Mouse (Mus musculus) neural tube, embryonic 12.5 days (tissue): ENCODE data around the gene Wdtc1. TPM values are rescaled to one million over a fixed set of nuclear protein-coding genes. Genes with fewer than 3 reads are reported as not detected.

ENCODE experiments used
- ATAC-seq: fragments of 200-750 bp; cut with Nextera tagmentation; 2 replicates; pipeline ENCODE4 v1.8.0; 2017; ENCODE audit warnings: low read depth, mild to moderate bottlenecking, moderate TSS enrichment, moderate library complexity; ENCODE audit not compliant: low FRiP score
- H3K27ac ChIP-seq: fragments of 300-500 bp; sonication (generic); 2 replicates; pipeline ENCODE4 v1.5.1; 2016
- H3K27me3 ChIP-seq: fragments of 300-500 bp; sonication (generic); replicated peaks from 2 replicates; pipeline ENCODE4 v1.6.1; 2016; ENCODE audit warnings: mild to moderate bottlenecking
- H3K36me3 ChIP-seq: fragments of 300-500 bp; sonication (generic); 2 replicates; pipeline ENCODE4 v1.6.1; 2016; ENCODE audit warnings: mild to moderate bottlenecking
- H3K4me1 ChIP-seq: fragments of 300-500 bp; sonication (generic); 2 replicates; pipeline ENCODE4 v1.6.1; 2016
- H3K4me2 ChIP-seq: fragments of 300-500 bp; sonication (generic); replicated peaks from 2 replicates; pipeline ENCODE4 v1.6.1; 2016; ENCODE audit warnings: mild to moderate bottlenecking
- H3K4me3 ChIP-seq: fragments of 300-500 bp; sonication (generic); 2 replicates; pipeline ENCODE4 v1.5.1; 2016
- H3K9ac ChIP-seq: fragments of 300-500 bp; sonication (generic); 2 replicates; pipeline ENCODE4 v1.6.1; 2016; ENCODE audit warnings: mild to moderate bottlenecking
- H3K9me3 ChIP-seq: fragments of 300-500 bp; sonication (generic); 2 replicates; pipeline ENCODE4 v1.6.1; 2016; ENCODE audit warnings: mild to moderate bottlenecking
- WGBS: fragments of 180-500 bp; shearing (Covaris S2); methylation state at CpG from one replicate; pipeline ENCODE4 v1.1.7; 2016; 5-methylcytosine and 5-hydroxymethylcytosine counted together
- polyA plus RNA-seq: library from polyadenylated mRNA; unstranded; fragments of >200 nt; fragmentation: Nextera tagmentation; extraction: Ambion mirVana; gene quantifications from 2 replicates; pipeline ENCODE4 v1.2.1, GENCODE M21; 2016

Gene Wdtc1
- polyA plus RNA-seq, 1 experiment from 2014 or later, result 28.3 TPM

DNA sequence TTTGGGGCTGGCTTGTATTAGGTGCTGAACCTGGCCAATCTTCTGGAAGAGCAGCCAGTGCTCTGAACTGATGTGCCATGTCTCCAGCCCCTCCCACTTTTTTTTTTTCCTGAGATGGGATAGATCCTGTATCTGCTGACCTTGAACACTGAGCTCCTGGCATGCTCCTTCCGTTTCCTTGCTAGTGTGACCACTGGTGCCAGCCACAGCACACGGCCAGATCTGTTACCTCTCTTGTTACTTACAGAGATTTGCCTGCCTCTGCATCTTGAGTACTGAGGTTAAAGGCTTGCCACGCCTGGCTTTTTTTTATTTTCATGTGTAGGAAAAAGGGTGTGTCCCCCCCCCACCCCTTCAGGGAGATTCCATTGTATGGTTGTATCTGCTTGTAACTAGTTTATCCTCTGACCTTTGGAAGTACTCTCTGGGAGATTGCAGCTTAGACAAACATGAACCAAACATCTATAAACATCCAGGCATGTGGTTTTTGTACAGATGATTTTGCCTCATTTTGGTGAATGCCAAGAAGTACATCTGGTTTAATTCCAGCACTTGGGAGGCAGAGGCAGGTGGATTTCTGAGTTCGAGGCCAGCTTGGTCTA, 66.7 kb downstream of the Wdtc1 start:
- Histone ChIP-seq H3K27ac (no peak overlapping the region), H3K4me1 (peaks cover 16% of the 10 kb centered on the region), H3K9ac (no peak overlapping the region), H3K36me3 (no peaks in the 10 kb centered on the region), H3K4me2 (no peak overlapping the region), H3K9me3 (no peaks in the 10 kb centered on the region), H3K27me3 (no peaks in the 10 kb centered on the region), H3K4me3 (no peak overlapping the region)
- WGBS, result 89% methylated on average over 4 of the region's 4 CpGs
- ATAC-seq, result no peak

DNA sequence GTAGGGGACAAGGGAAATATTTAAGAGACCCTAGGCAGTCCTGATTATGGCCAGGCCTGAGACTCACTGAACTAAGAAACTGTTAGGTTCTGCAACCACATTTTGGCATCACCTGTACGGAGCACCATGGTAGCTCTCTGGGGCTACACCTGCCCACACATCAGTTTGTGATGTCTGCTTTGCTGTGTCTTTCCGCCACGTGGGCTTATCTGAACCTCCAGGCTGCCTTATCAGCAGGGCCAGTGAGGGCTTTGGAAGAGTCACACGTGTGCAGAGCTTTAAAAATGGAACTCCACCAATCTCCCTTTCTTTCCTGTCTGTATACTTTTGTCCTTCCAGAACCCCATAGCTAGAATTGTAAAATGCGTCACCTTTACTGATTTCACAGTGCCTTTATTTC, 67.3 kb downstream of the Wdtc1 start:
- Histone ChIP-seq H3K4me3 (no peak overlapping the region), H3K4me2 (no peak overlapping the region), H3K9ac (no peak overlapping the region), H3K27me3 (no peaks in the 10 kb centered on the region), H3K4me1 (peaks cover 16% of the 10 kb centered on the region), H3K27ac (no peak overlapping the region), H3K36me3 (no peaks in the 10 kb centered on the region), H3K9me3 (no peaks in the 10 kb centered on the region)
- no peak for ATAC-seq
- 87% methylated on average over 5 of the region's 5 CpGs for WGBS

DNA sequence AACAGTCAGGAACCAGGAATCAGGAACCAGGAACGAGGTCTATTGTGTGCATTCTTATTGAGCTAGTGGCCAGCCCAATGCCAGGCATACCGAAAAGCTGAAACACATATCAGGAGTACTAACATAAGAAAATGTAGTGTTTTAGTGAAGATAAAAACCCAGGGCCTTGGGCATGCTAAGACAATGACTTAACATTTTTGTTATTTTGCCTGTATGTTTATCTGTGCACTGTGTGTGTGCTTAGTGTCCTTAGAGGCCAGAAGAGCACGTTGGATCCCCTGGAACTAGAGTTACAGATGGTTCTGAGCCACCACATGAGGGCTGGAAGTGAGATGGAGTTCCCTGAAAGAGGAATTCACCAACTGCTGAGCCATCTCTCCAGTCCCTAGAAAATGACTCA, 68.0 kb downstream of the Wdtc1 start:
- Histone ChIP-seq H3K27ac (no peak overlapping the region), H3K9ac (no peak overlapping the region), H3K9me3 (no peaks in the 10 kb centered on the region), H3K4me2 (no peak overlapping the region), H3K36me3 (no peaks in the 10 kb centered on the region), H3K4me1 (peaks cover 16% of the 10 kb centered on the region), H3K4me3 (no peak overlapping the region), H3K27me3 (no peaks in the 10 kb centered on the region)
- 87% methylated on average over 3 of the region's 3 CpGs for WGBS
- ATAC-seq, result no peak

DNA sequence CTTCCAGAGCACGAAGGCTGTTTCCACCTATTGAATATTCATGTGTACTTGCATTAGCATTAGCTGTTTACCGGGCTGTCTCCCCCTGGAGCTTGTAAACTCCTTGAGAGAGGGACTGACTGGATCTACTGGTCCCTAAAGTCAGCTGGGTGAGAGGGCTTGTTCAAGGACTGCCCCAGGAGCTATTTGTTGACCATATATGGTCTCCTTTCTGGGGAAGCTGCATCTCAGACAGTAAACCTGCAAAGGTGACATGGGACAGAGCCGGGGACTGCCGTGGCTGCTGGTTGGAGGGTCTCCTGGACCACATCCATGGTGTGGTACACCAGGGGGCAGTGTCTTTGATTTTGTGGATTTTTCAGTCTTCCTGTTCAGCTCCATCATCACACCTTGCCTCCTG, 70.6 kb downstream of the Wdtc1 start:
- Histone ChIP-seq H3K9ac (no peak overlapping the region), H3K27me3 (no peaks in the 10 kb centered on the region), H3K4me2 (0 out of 2 replicates have a peak overlapping the region, but pooled peaks have one; percentile 20), H3K4me3 (no peak overlapping the region), H3K4me1 (peaks cover 16% of the 10 kb centered on the region), H3K36me3 (no peaks in the 10 kb centered on the region), H3K27ac (0 out of 2 replicates have a peak overlapping the region, but pooled peaks have one; percentile 64), H3K9me3 (no peaks in the 10 kb centered on the region)
- 20% methylated on average over 4 of the region's 4 CpGs for WGBS
- ATAC-seq, result no peak

DNA sequence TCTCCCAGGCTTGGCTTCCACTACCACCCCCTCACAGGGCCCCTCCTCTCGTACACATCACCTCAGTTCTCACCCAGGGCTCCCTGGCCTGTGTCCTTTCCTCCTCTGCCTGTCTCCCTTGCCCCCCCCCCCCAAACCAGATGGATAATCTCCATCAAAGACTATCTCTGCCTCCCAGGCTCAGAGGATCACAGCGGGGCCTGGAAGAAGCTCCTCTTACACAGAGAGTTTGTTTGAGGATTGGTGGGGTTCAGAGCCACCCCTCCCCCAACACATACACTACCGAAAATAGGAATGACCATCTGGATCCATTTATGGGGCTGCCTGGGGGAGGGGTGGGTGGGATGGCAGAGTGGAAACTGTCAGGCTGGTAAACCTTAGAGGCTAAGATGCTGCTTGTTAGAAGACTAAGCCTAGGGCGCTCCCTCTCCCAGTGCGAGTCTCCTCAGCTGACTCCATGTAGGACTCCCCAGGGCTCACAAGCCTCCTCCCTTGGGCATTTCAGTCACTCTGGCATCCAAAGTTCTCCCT, 71.3 kb downstream of the Wdtc1 start:
- H3K9ac ChIP-seq, result 0 out of 2 replicates have a peak overlapping the region, but pooled peaks have one; percentile 29
- H3K4me1 ChIP-seq, result peaks cover 16% of the 10 kb centered on the region
- H3K9me3 ChIP-seq, result no peaks in the 10 kb centered on the region
- H3K27me3 ChIP-seq, result no peaks in the 10 kb centered on the region
- H3K4me2 ChIP-seq, result peak overlapping the region; percentile 31; the same call in 1 of the 2 replicates
- 18% methylated on average over 5 of the region's 5 CpGs for WGBS
- peak overlapping the region; percentile 64 for H3K27ac ChIP-seq
- H3K4me3 ChIP-seq, result no peak overlapping the region
- H3K36me3 ChIP-seq, result no peaks in the 10 kb centered on the region
- ATAC-seq, result no peak

DNA sequence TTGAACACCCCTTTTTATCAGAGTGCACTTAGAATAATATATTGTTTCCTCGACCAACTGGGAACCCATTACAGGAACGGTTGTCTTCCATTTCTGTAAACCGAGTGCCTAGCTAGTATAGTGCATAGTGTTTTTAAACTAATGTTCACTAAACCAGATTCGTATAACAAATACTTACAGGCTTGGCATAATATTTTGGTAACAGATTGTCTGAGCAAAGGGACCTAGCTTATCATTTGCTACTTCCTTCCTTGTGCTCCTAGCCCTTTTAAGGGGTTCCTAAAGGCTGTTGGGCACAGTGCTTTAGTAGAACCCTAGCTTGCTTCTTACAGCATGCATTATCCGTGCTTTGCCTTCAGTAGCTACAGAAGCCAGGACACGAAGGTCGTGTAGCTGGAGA, 71.8 kb downstream of the Wdtc1 start:
- peak overlapping the region; percentile 64 for H3K27ac ChIP-seq
- H3K4me2 ChIP-seq, result peak overlapping the region; percentile 31; the same call in 1 of the 2 replicates
- H3K9me3 ChIP-seq, result no peaks in the 10 kb centered on the region
- 0 out of 2 replicates have a peak overlapping the region, but pooled peaks have one; percentile 29 for H3K9ac ChIP-seq
- H3K4me1 ChIP-seq, result peaks cover 21% of the 10 kb centered on the region
- H3K4me3 ChIP-seq, result no peak overlapping the region
- H3K36me3 ChIP-seq, result no peaks in the 10 kb centered on the region
- ATAC-seq, result no peak
- 43% methylated on average over 7 of the region's 7 CpGs for WGBS
- H3K27me3 ChIP-seq, result no peaks in the 10 kb centered on the region

DNA sequence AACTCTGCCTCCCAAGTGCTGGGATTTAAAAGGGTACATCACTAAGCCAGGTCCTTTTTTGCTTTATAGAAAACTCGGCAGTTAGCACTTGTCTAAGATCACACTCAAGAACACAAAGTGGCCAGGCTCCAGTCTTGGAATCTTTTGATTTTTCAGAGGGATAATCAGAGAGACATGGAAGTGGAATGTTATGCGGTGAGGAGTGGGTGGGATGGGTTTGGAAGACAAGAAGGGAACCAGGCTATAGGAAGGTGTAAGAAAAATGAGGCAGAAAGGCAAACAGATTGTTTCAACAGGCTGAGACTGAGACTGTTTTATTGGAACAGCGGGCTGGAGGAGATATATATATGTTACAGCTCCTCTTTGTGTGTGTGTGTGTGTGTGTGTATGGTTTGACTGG, 74.8 kb downstream of the Wdtc1 start:
- H3K9ac ChIP-seq, result no peak overlapping the region
- WGBS, result 88% methylated on average over 3 of the region's 3 CpGs

DNA sequence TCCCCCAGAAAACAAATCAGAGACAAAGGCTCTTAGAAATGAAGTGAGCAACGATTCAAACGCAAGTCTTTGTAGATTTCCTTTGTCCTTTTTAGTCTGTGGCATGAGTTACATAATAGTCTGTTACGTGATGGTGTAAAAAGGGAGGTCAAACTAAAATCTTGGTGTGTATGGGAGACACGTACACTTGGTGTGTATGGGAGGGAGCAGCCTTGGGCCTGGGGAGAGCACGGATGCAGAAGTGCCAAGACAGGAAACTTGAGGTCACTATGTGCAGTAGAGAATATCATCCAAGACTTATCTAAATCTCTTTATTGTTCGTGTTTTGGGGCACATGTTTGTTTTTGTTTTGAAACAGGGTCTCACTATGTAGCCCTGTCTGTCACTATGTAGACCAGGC, 75.2 kb downstream of the Wdtc1 start:
- H3K27me3 ChIP-seq, result no peaks in the 10 kb centered on the region
- H3K9ac ChIP-seq, result peak overlapping the region; percentile 81
- H3K4me1 ChIP-seq, result peaks cover 33% of the 10 kb centered on the region
- 38% methylated on average over 6 of the region's 6 CpGs for WGBS
- H3K27ac ChIP-seq, result peak overlapping the region; percentile 74
- H3K36me3 ChIP-seq, result no peaks in the 10 kb centered on the region
- peak overlapping the region; percentile 74 for H3K4me3 ChIP-seq
- no peaks in the 10 kb centered on the region for H3K9me3 ChIP-seq
- 0 out of 2 replicates have a peak, but pooled peaks have one; percentile 53 for ATAC-seq
- H3K4me2 ChIP-seq, result peak overlapping the region; percentile 77

More for the DNA sequence above, 74.8 kb downstream of the Wdtc1 start:
- Histone ChIP-seq H3K4me1 (peaks cover 34% of the 10 kb centered on the region), H3K27me3 (no peaks in the 10 kb centered on the region), H3K4me2 (peak overlapping the region; percentile 77), H3K4me3 (peak overlapping the region; percentile 74; the same call in 1 of the 2 replicates), H3K9me3 (no peaks in the 10 kb centered on the region), H3K36me3 (no peaks in the 10 kb centered on the region), H3K27ac (0 out of 2 replicates have a peak overlapping the region, but pooled peaks have one; percentile 74)
- no peak for ATAC-seq

DNA sequence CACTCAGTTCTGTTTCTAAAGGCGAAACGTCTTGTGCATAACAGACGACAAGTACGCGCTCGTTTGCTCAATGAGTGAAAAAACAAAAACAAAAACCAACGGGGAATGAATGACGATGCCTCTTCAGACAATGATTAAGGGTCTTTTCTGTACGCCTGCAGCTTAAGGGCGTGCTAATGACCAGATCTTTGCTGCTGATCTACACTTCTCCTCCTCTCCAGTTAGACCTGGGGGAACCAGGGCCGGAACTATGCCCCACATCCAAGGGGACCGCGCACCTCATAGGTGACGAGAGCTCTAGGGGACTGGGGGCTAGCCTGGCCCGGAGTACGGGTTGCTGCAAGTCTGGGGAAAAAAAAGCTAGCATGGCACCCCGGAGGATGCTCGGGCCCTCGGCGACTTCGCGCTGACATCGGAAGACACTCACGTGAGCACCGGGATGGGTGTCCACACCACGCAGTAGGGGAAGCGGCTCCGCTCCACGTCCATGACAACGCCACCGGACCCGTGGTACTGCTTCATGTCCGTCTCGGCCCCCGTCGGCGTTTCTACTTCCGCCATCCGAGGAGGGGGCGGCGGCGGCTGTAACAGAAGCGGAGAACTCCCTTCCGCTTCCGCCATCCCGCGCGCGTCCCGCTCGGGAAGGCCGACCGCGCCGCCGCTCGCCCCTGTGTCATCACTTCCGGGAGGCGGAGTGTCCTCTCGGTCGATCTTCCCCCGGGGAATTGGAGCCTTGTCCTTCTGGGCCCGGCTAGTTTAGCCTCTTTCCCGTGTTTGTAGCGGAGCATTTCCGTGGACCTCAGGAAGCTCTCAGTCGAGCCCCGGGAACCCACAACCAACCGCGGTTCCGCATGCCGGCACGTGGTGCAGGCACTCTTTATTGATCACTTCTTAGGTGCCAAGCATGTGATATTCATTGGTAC, 75.9 kb downstream of the Wdtc1 start, which contains the start of gene Tmem222:
Gene Tmem222 (minus strand): TSS at position 689 of the 923 bp plus-strand sequence.
- Histone ChIP-seq H3K4me1 (peaks cover 26% of the 10 kb centered on the region), H3K9ac (peak within 1 kb of the TSS; percentile 81), H3K27ac (peak within 1 kb of the TSS; percentile 74), H3K4me2 (peak within 1 kb of the TSS; percentile 77), H3K4me3 (peak within 1 kb of the TSS; percentile 74), H3K27me3 (no peaks in the 10 kb centered on the region), H3K36me3 (no peaks in the 10 kb centered on the region), H3K9me3 (no peaks in the 10 kb centered on the region)
- WGBS, result under 1% methylated on average over 73 of the region's 73 CpGs
- peak; percentile 90 for ATAC-seq

DNA sequence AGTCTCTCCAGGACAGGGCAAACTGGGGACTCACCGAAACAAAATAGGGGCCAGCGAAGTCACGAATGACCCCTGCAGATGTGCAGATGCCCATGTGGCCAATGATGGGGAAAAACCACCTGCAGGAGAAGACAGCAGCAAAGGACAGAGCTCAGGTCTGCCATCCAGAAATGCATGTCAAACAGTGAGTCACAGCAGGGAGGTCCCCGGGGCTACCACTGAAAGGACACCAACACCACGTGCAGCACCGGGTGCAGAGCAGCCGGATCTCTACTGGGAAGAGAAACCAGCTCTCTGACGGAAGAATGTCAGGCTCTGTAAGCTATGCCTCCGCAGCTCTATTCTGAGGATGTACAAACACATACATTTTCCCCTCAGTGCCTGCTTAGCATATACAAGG, 82.4 kb downstream of the Wdtc1 start:
- no peak overlapping the region for H3K4me2 ChIP-seq
- H3K4me1 ChIP-seq, result peaks cover 7% of the 10 kb centered on the region
- peaks cover 51% of the 10 kb centered on the region for H3K36me3 ChIP-seq
- no peak overlapping the region for H3K4me3 ChIP-seq
- no peak for ATAC-seq
- H3K9me3 ChIP-seq, result no peaks in the 10 kb centered on the region
- no peaks in the 10 kb centered on the region for H3K27me3 ChIP-seq
- H3K9ac ChIP-seq, result no peak overlapping the region
- WGBS, result 94% methylated on average over 9 of the region's 9 CpGs
- no peak overlapping the region for H3K27ac ChIP-seq

DNA sequence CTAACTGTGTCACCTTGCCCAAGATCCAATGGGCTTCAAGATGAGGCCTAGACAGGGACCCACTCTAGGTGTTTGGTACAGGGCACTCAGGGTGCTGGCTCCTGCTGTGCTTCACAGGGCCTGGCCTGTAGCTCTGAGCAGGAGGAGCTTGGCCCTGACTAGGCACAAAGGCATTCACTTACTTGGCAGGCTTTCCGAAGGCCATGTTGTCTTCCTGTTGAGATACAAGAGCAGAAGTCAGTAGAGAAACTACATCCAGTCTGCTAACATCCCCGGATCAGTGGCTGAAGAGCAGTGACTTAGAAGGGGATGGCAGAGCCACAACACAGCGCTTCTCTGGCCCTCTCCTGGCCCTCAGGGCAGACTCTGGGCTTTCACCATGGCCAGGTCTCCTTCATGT, 83.7 kb downstream of the Wdtc1 start:
- H3K9me3 ChIP-seq, result peaks cover 8% of the 10 kb centered on the region; the same call in 1 of the 2 replicates
- H3K4me1 ChIP-seq, result no peaks in the 10 kb centered on the region; the same call in 1 of the 2 replicates
- peaks cover 64% of the 10 kb centered on the region for H3K36me3 ChIP-seq
- WGBS, result 92% methylated on average over 3 of the region's 3 CpGs
- no peak overlapping the region for H3K27ac ChIP-seq
- no peaks in the 10 kb centered on the region for H3K27me3 ChIP-seq
- no peak overlapping the region for H3K9ac ChIP-seq
- H3K4me2 ChIP-seq, result no peak overlapping the region
- ATAC-seq, result no peak
- no peak overlapping the region for H3K4me3 ChIP-seq

DNA sequence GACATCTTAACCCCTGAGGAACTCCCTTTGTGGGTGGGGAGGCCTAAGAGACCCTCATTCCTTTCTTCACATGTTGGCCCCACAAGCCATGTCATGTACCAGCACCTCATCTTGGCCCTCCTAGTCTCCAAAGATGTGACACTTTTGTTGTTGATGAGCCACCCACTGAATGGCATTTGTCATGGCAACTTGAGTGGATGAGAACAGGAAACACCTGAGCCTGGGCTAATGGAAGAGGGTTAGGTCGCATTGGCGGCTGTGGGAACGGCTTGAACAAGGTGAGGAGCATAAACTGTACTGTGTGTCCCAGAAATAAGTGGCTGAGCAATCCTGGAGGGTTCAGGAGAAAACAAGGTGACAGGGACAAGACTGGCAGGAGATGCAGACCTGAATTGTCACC, 84.3 kb downstream of the Wdtc1 start:
- no peak overlapping the region for H3K4me2 ChIP-seq
- H3K9me3 ChIP-seq, result peaks cover 12% of the 10 kb centered on the region; the same call in 1 of the 2 replicates
- no peaks in the 10 kb centered on the region; the same call in 1 of the 2 replicates for H3K4me1 ChIP-seq
- peaks cover 69% of the 10 kb centered on the region for H3K36me3 ChIP-seq
- no peak overlapping the region for H3K4me3 ChIP-seq
- no peaks in the 10 kb centered on the region for H3K27me3 ChIP-seq
- no peak for ATAC-seq
- WGBS, result 92% methylated on average over 3 of the region's 3 CpGs
- H3K27ac ChIP-seq, result no peak overlapping the region
- no peak overlapping the region for H3K9ac ChIP-seq
